Mouse (Mus musculus): Measurements from ENCODE around the gene Usp17lc. TPM values are rescaled to one million over a fixed set of nuclear protein-coding genes. Genes with fewer than 3 reads are reported as not detected.
"Not testable (repeated sequence)": the region's sequence is repeated elsewhere in the genome, so short reads cannot be mapped to it uniquely, and the experiment has no call there.

Gene Usp17lc
- polyA plus RNA-seq (2015; fragmentation: Nextera tagmentation; extraction: Ambion mirVana): not detected in 2 replicates

DNA sequence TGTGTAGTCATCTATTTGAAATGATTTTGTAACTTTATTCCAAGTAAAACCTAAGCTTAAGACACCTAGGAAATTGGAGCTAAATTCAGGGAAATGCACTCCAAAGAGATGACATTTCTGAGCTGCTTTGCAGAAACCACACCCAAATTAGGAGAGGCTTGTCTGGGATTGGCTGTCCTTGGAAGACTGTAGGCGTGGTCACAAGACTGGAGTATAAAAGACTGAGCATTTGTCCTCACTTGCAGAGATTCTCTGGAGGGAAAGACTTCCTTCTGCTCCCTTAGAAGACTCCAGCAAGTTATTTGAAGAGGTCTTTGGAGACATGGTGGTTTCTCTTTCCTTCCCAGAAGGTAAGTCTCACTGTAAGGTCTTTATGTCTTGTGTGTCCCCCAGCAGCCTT, at the start of gene Usp17lc:
TSS of gene Usp17lc (plus strand) at position 301 of the 400 bp plus-strand sequence.
- H3K9me3 ChIP-seq (replicated peaks); H3K27ac ChIP-seq (replicated peaks); H3K36me3 ChIP-seq (replicated peaks); H3K4me3 ChIP-seq (replicated peaks); ATAC-seq (ENCODE audit: insufficient read depth); H3K27me3 ChIP-seq; H3K9ac ChIP-seq; H3K4me1 ChIP-seq (replicated peaks); H3K4me2 ChIP-seq: not testable (repeated sequence)
- 41% methylated on average over 1 of the region's 1 CpGs for WGBS (ENCODE audit: insufficient replicate concordance)

GRCm38 (mm10) chr7:103386077-103386476, 28.8 kb upstream of the Usp17lc start, which contains the start of gene Olfr603:
TSS of gene Olfr603 (minus strand) at chr7:103386177.
- ATAC-seq (ENCODE audit: insufficient read depth): no peak
- no peak within 1 kb of the TSS for H3K9ac ChIP-seq
- H3K4me2 ChIP-seq: no peak within 1 kb of the TSS
- H3K27ac ChIP-seq (replicated peaks): no peak within 1 kb of the TSS
- no peak within 1 kb of the TSS for H3K4me3 ChIP-seq (replicated peaks)
- H3K27me3 ChIP-seq: no peaks in the 10 kb centered on the region
- H3K36me3 ChIP-seq (replicated peaks): no peaks in the 10 kb centered on the region
- H3K4me1 ChIP-seq (replicated peaks): no peaks in the 10 kb centered on the region
- H3K9me3 ChIP-seq (replicated peaks): no peaks in the 10 kb centered on the region

DNA sequence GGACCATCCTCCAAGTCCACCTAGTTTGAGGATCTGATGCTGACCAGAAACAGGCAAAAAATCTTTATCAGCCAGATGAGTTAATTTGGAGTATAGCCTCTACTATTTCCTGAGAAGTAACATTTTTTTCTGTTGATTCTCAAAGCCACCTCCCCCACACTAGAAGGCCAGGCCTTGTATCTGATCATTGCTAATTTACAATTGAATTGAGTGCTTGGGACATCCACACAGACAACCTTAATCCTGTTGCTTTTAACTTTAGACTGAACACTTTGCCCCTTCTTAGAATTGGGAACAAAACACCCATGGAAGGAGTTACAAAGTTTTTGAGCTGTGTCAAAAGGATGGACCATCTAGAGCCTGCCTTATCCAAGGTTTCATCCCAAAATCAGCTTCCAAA, 17.1 kb upstream of the Usp17lc start:
- H3K9me3 ChIP-seq (replicated peaks): no peaks in the 10 kb centered on the region
- H3K27ac ChIP-seq (replicated peaks): no peak overlapping the region
- no peaks in the 10 kb centered on the region for H3K36me3 ChIP-seq (replicated peaks)
- H3K27me3 ChIP-seq: no peaks in the 10 kb centered on the region
- no peak for ATAC-seq (ENCODE audit: insufficient read depth)
- H3K9ac ChIP-seq: no peak overlapping the region
- no peak overlapping the region for H3K4me3 ChIP-seq (replicated peaks)
- H3K4me2 ChIP-seq: no peak overlapping the region
- no peaks in the 10 kb centered on the region for H3K4me1 ChIP-seq (replicated peaks)

DNA sequence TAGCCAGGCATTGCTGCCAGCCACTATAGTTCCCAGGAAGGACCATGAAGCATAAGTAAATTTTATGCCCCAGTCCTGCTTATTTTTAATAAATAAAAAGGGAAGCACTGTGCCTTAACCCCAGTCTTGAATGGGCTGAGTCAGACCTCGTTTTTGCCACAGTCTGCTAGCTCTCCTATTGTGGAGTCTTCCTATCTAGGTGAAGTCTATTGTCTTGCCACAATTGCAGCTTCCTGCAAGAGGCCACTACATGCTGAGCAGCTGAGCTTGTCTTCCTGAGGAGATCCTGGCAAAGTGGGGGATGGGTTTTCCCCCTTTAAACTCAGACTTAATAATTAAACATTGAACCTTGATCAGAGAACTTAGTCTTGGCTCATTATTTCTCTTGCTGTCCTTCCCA, 15.9 kb upstream of the Usp17lc start:
- Histone ChIP-seq H3K27me3 (no peaks in the 10 kb centered on the region), H3K4me3 (replicated peaks) (no peak overlapping the region)
- 2% methylated on average over 1 of the region's 1 CpGs for WGBS (ENCODE audit: insufficient replicate concordance)

DNA sequence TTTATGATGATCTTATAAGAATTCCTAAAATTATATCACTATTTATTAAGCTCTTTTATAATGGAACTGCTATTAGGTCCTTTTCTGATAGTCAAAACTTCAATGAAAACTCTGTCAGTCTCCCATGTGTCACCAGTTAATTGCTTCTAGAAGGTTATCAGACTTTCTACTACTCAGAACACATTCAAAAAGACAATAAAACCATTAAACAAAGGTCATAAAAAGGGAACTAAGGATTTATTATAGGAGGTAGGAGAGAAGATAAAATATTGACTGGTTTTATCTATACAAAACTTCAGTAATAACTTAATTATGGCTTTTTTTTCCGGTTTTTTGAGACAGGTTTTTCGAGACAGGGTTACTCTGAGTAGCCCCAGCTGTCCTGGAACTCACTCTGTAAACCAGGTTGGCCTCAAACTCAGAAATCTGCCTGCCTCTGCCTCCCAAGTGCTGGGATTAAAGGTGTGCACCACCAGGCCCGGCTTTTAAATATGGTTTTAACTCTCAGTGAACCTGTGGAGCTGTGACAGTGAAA, 8.3 kb upstream of the Usp17lc start:
- not testable (repeated sequence) for ATAC-seq (ENCODE audit: insufficient read depth); H3K27me3 ChIP-seq; H3K36me3 ChIP-seq (replicated peaks); H3K9ac ChIP-seq; H3K9me3 ChIP-seq (replicated peaks); H3K4me3 ChIP-seq (replicated peaks); H3K4me2 ChIP-seq; H3K4me1 ChIP-seq (replicated peaks); H3K27ac ChIP-seq (replicated peaks)
- WGBS (ENCODE audit: insufficient replicate concordance): 34% methylated on average over 3 of the region's 3 CpGs

More for the DNA sequence above, 15.9 kb upstream of the Usp17lc start:
- Histone ChIP-seq H3K36me3 (replicated peaks) (no peaks in the 10 kb centered on the region), H3K9ac (no peak overlapping the region), H3K4me2 (no peak overlapping the region), H3K9me3 (replicated peaks) (no peaks in the 10 kb centered on the region), H3K27ac (replicated peaks) (no peak overlapping the region), H3K4me1 (replicated peaks) (no peaks in the 10 kb centered on the region)
- ATAC-seq (ENCODE audit: insufficient read depth): no peak

- H3K4me2 ChIP-seq: no peak within 1 kb of the TSS
- no peak within 1 kb of the TSS for H3K4me3 ChIP-seq (replicated peaks)
- no peaks in the 10 kb centered on the region for H3K9me3 ChIP-seq (replicated peaks)
- no peaks in the 10 kb centered on the region for H3K36me3 ChIP-seq (replicated peaks)
- ATAC-seq (ENCODE audit: insufficient read depth): no peak
- H3K4me1 ChIP-seq (replicated peaks): no peaks in the 10 kb centered on the region
- no peaks in the 10 kb centered on the region for H3K27me3 ChIP-seq
- 69% methylated on average over 1 of the region's 1 CpGs for WGBS (ENCODE audit: insufficient replicate concordance)
- H3K27ac ChIP-seq (replicated peaks): no peak within 1 kb of the TSS
- H3K9ac ChIP-seq: no peak within 1 kb of the TSS
These were observed 30.5 kb downstream of the Usp17lc start, which contains the start of gene Olfr605 for GRCm38 (mm10) chr7:103445339-103445738. TSS of gene Olfr605 (minus strand) at chr7:103445439.

DNA sequence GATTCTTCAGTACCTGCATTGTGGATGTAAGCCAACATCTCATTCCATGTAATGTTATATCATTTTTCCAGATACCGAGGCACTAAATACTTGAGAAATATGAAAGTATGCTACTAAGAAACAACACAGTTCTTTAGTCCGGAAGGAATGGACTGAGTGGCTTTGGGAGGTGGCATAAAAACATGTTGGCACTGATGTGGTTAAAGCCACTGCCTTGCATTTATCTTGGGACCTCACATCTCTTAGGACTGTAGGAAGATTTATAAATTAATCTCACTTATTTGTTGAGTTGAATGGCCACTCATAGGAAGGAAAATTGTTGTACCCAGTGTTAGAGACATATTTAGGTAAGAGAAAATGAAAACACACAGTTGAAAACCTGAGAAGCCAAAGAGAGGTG, 33.9 kb downstream of the Usp17lc start, which contains the start of gene Olfr606:
TSS of gene Olfr606 (plus strand) at position 301 of the 400 bp plus-strand sequence.
- Histone ChIP-seq H3K4me3 (replicated peaks) (no peak within 1 kb of the TSS), H3K27ac (replicated peaks) (no peak within 1 kb of the TSS), H3K4me1 (replicated peaks) (no peaks in the 10 kb centered on the region), H3K4me2 (no peak within 1 kb of the TSS), H3K36me3 (replicated peaks) (no peaks in the 10 kb centered on the region), H3K27me3 (no peaks in the 10 kb centered on the region), H3K9me3 (replicated peaks) (no peaks in the 10 kb centered on the region), H3K9ac (no peak within 1 kb of the TSS)
- no peak for ATAC-seq (ENCODE audit: insufficient read depth)
- 63% methylated on average over 2 of the region's 2 CpGs for WGBS (ENCODE audit: insufficient replicate concordance)

GRCm38 (mm10) chr7:103460590-103460989, 45.7 kb downstream of the Usp17lc start:
- no peak overlapping the region for H3K4me2 ChIP-seq

More at GRCm38 (mm10) chr7:103460590-103460989, 45.7 kb downstream of the Usp17lc start:
- no peaks in the 10 kb centered on the region for H3K4me1 ChIP-seq (replicated peaks)
- H3K9me3 ChIP-seq (replicated peaks): no peaks in the 10 kb centered on the region
- WGBS (ENCODE audit: insufficient replicate concordance): 73% methylated on average over 5 of the region's 5 CpGs
- H3K27ac ChIP-seq (replicated peaks): no peak overlapping the region
- no peak overlapping the region for H3K9ac ChIP-seq
- no peaks in the 10 kb centered on the region for H3K36me3 ChIP-seq (replicated peaks)
- ATAC-seq (ENCODE audit: insufficient read depth): no peak
- no peak overlapping the region for H3K4me3 ChIP-seq (replicated peaks)
- H3K27me3 ChIP-seq: no peaks in the 10 kb centered on the region

Small RNA genes lying within 50 kb of the gene (microRNA-seq; reads per million reads assigned to microRNA genes)
- not detected for gene Gm25774

Other genes with a start within 250 kb of the Usp17lc start
- not detected in 2 replicates for gene Olfr591, start 236.7 kb upstream of the Usp17lc start, polyA plus RNA-seq (2015; fragmentation: Nextera tagmentation; extraction: Ambion mirVana)
- not detected in 2 replicates for gene Olfr592, start 230.3 kb upstream of the Usp17lc start, polyA plus RNA-seq (2015; fragmentation: Nextera tagmentation; extraction: Ambion mirVana)
- not detected in 2 replicates for gene Olfr593, start 203.2 kb upstream of the Usp17lc start, polyA plus RNA-seq (2015; fragmentation: Nextera tagmentation; extraction: Ambion mirVana)
- not detected in 2 replicates for gene Olfr594, start 198.1 kb upstream of the Usp17lc start, polyA plus RNA-seq (2015; fragmentation: Nextera tagmentation; extraction: Ambion mirVana)
- not detected in 2 replicates for gene Usp17ld, start 162.6 kb upstream of the Usp17lc start, polyA plus RNA-seq (2015; fragmentation: Nextera tagmentation; extraction: Ambion mirVana)
- gene Olfr596, start 109.4 kb upstream of the Usp17lc start, polyA plus RNA-seq (2015; fragmentation: Nextera tagmentation; extraction: Ambion mirVana): not detected in 2 replicates
- gene Olfr597, start 98.8 kb upstream of the Usp17lc start, polyA plus RNA-seq (2015; fragmentation: Nextera tagmentation; extraction: Ambion mirVana): not detected in 2 replicates
- not detected in 2 replicates for gene Olfr598, start 91.5 kb upstream of the Usp17lc start, polyA plus RNA-seq (2015; fragmentation: Nextera tagmentation; extraction: Ambion mirVana)
- not detected in 2 replicates for gene Olfr599, start 79.2 kb upstream of the Usp17lc start, polyA plus RNA-seq (2015; fragmentation: Nextera tagmentation; extraction: Ambion mirVana)
- not detected in 2 replicates for gene Olfr600, start 65.4 kb upstream of the Usp17lc start, polyA plus RNA-seq (2015; fragmentation: Nextera tagmentation; extraction: Ambion mirVana)
- not detected in 2 replicates for gene Olfr601, start 52.4 kb upstream of the Usp17lc start, polyA plus RNA-seq (2015; fragmentation: Nextera tagmentation; extraction: Ambion mirVana)
- not detected in 2 replicates for gene Olfr603, start 28.9 kb upstream of the Usp17lc start, polyA plus RNA-seq (2015; fragmentation: Nextera tagmentation; extraction: Ambion mirVana)
- not detected in 2 replicates for gene Olfr605, start 30.4 kb downstream of the Usp17lc start, polyA plus RNA-seq (2015; fragmentation: Nextera tagmentation; extraction: Ambion mirVana)
- gene Olfr606, start 34.0 kb downstream of the Usp17lc start, polyA plus RNA-seq (2015; fragmentation: Nextera tagmentation; extraction: Ambion mirVana): not detected in 2 replicates
- not detected in 2 replicates for gene Olfr607, start 49.1 kb downstream of the Usp17lc start, polyA plus RNA-seq (2015; fragmentation: Nextera tagmentation; extraction: Ambion mirVana)
- gene Olfr608, start 54.8 kb downstream of the Usp17lc start, polyA plus RNA-seq (2015; fragmentation: Nextera tagmentation; extraction: Ambion mirVana): not detected in 2 replicates
- gene Olfr609, start 83.0 kb downstream of the Usp17lc start, polyA plus RNA-seq (2015; fragmentation: Nextera tagmentation; extraction: Ambion mirVana): not detected in 2 replicates
- gene Olfr610, start 97.0 kb downstream of the Usp17lc start, polyA plus RNA-seq (2015; fragmentation: Nextera tagmentation; extraction: Ambion mirVana): not detected in 2 replicates
- not detected in 2 replicates for gene Olfr611, start 105.8 kb downstream of the Usp17lc start, polyA plus RNA-seq (2015; fragmentation: Nextera tagmentation; extraction: Ambion mirVana)
- gene Olfr612, start 127.6 kb downstream of the Usp17lc start, polyA plus RNA-seq (2015; fragmentation: Nextera tagmentation; extraction: Ambion mirVana): not detected in 2 replicates
- not detected in 2 replicates for gene Olfr613, start 133.0 kb downstream of the Usp17lc start, polyA plus RNA-seq (2015; fragmentation: Nextera tagmentation; extraction: Ambion mirVana)
- not detected in 2 replicates for gene Olfr615, start 141.0 kb downstream of the Usp17lc start, polyA plus RNA-seq (2015; fragmentation: Nextera tagmentation; extraction: Ambion mirVana)
- gene Olfr616, start 154.1 kb downstream of the Usp17lc start, polyA plus RNA-seq (2015; fragmentation: Nextera tagmentation; extraction: Ambion mirVana): not detected in 2 replicates
- gene Olfr617, start 158.0 kb downstream of the Usp17lc start, polyA plus RNA-seq (2015; fragmentation: Nextera tagmentation; extraction: Ambion mirVana): not detected in 2 replicates
- not detected in 2 replicates for gene Olfr618, start 175.0 kb downstream of the Usp17lc start, polyA plus RNA-seq (2015; fragmentation: Nextera tagmentation; extraction: Ambion mirVana)
- gene Olfr619, start 185.5 kb downstream of the Usp17lc start, polyA plus RNA-seq (2015; fragmentation: Nextera tagmentation; extraction: Ambion mirVana): not detected in 2 replicates
- gene Olfr620, start 197.5 kb downstream of the Usp17lc start, polyA plus RNA-seq (2015; fragmentation: Nextera tagmentation; extraction: Ambion mirVana): not detected in 2 replicates
- gene Olfr622, start 227.6 kb downstream of the Usp17lc start, polyA plus RNA-seq (2015; fragmentation: Nextera tagmentation; extraction: Ambion mirVana): not detected in 2 replicates
- gene Olfr623, start 248.6 kb downstream of the Usp17lc start, polyA plus RNA-seq (2015; fragmentation: Nextera tagmentation; extraction: Ambion mirVana): not detected in 2 replicates